ENCODE assay signal across 30 mouse cellular contexts in genomic region chr7:28565407-28565806, GRCm38 (mm10). TPM values are rescaled to one million over a fixed set of nuclear protein-coding genes. Genes with fewer than 3 reads are reported as not detected.
DNase-seq lines count a peak whose midpoint lies in the region; ATAC-seq lines count a peak whose summit lies in the region.
"Had no signal": no experiment of that assay in that cellular context is flagged by ENCODE, and none has a peak within 500 bp of the region (broad histone marks: within the 10 kb centered on the region; RNA-seq: fewer than 3 reads in every experiment).

No protein-coding gene starts in this region.

- H3K27ac ChIP-seq in forebrain, embryonic 13.5 days, result no peak overlapping the region
- no peak overlapping the region for H3K27ac ChIP-seq in forebrain, embryonic 11.5 days (ENCODE audit: low read depth, low read length)
- H3K27ac ChIP-seq in hindbrain, embryonic 16.5 days (ENCODE audit: low read depth, low read length), result no peak overlapping the region
- no peak overlapping the region for H3K27ac ChIP-seq in hindbrain, embryonic 11.5 days (ENCODE audit: low read depth, low read length)
- H3K27ac ChIP-seq: forebrain, embryonic 10.5 days; hindbrain, postnatal 0 days; limb, embryonic 15.5 days; liver, embryonic 14.5 days; midbrain, embryonic 13.5 days; neural tube, embryonic 12.5 days had no signal

- 89% methylated on average over 5 of the region's 5 CpGs for WGBS in forebrain, embryonic 13.5 days
- WGBS in forebrain, embryonic 11.5 days, result 84% methylated on average over 5 of the region's 5 CpGs
- WGBS in hindbrain, embryonic 16.5 days, result 67% methylated on average over 5 of the region's 5 CpGs
- 88% methylated on average over 5 of the region's 5 CpGs for WGBS in hindbrain, embryonic 11.5 days

- no peak overlapping the region for H3K4me2 ChIP-seq in forebrain, embryonic 13.5 days
- H3K4me2 ChIP-seq in forebrain, embryonic 11.5 days (ENCODE audit: low read depth, low read length, severe bottlenecking), result no peak overlapping the region
- H3K4me2 ChIP-seq in hindbrain, embryonic 16.5 days (ENCODE audit: low read length), result no peak overlapping the region
- H3K4me2 ChIP-seq in hindbrain, embryonic 11.5 days (replicated peaks; ENCODE audit: low read depth, low read length), result no peak overlapping the region
- H3K4me2 ChIP-seq: heart, embryonic 11.5 days; limb, embryonic 15.5 days; lung, embryonic 14.5 days; midbrain, embryonic 13.5 days; neural tube, embryonic 12.5 days had no signal

- H3K36me3 ChIP-seq in forebrain, embryonic 13.5 days (ENCODE audit: poor library complexity, severe bottlenecking), result peaks cover 85% of the 10 kb centered on the region
- peaks cover 4% of the 10 kb centered on the region; the same call in 1 of the 2 replicates for H3K36me3 ChIP-seq in forebrain, embryonic 11.5 days (ENCODE audit: control insufficient read depth, insufficient read depth, low read length)
- peaks cover 13% of the 10 kb centered on the region for H3K36me3 ChIP-seq in hindbrain, embryonic 16.5 days (ENCODE audit: control insufficient read depth, insufficient read depth, low read length)
- 0 out of 2 replicates have a peak, but pooled peaks cover 7% of the 10 kb centered on the region for H3K36me3 ChIP-seq in hindbrain, embryonic 11.5 days (ENCODE audit: control insufficient read depth, insufficient read depth, low read length)

- ATAC-seq in forebrain, embryonic 13.5 days, result no peak
- no peak for ATAC-seq in forebrain, embryonic 11.5 days (replicated peaks; ENCODE audit: low FRiP score)
- ATAC-seq in hindbrain, embryonic 16.5 days, result no peak
- ATAC-seq in hindbrain, embryonic 11.5 days (ENCODE audit: low FRiP score), result no peak
- no peak for ATAC-seq in inflammation-experienced regulatory T-cells, adult 6 months
- ATAC-seq: hindbrain, postnatal 0 days; intestine, postnatal 0 days; midbrain, embryonic 13.5 days; Patski had no signal

- H3K27me3 ChIP-seq in forebrain, embryonic 13.5 days, result no peaks in the 10 kb centered on the region
- H3K27me3 ChIP-seq in forebrain, embryonic 11.5 days (ENCODE audit: control insufficient read depth, insufficient read depth, low read length), result no peaks in the 10 kb centered on the region
- no peaks in the 10 kb centered on the region for H3K27me3 ChIP-seq in hindbrain, embryonic 16.5 days (replicated peaks; ENCODE audit: control insufficient read depth, insufficient read depth, low read length)
- H3K27me3 ChIP-seq in hindbrain, embryonic 11.5 days (ENCODE audit: control insufficient read depth, insufficient read depth, low read length), result no peaks in the 10 kb centered on the region
- H3K27me3 ChIP-seq: CH12.LX; limb, embryonic 15.5 days; megakaryocyte, embryonic 14.5 days; midbrain, embryonic 13.5 days; neural tube, embryonic 12.5 days; Patski had no signal

- H3K4me1 ChIP-seq in forebrain, embryonic 13.5 days, result peaks cover 5% of the 10 kb centered on the region
- no peaks in the 10 kb centered on the region for H3K4me1 ChIP-seq in forebrain, embryonic 11.5 days (replicated peaks; ENCODE audit: control insufficient read depth, insufficient read depth, low read length)
- peaks cover 5% of the 10 kb centered on the region for H3K4me1 ChIP-seq in hindbrain, embryonic 16.5 days (ENCODE audit: control insufficient read depth, insufficient read depth, low read depth, low read length)
- no peaks in the 10 kb centered on the region for H3K4me1 ChIP-seq in hindbrain, embryonic 11.5 days (replicated peaks; ENCODE audit: control insufficient read depth, insufficient read depth, low read length)
- H3K4me1 ChIP-seq: forebrain, embryonic 10.5 days; neural tube, embryonic 12.5 days had no signal

- no peak overlapping the region for H3K4me3 ChIP-seq in forebrain, embryonic 13.5 days
- no peak overlapping the region for H3K4me3 ChIP-seq in forebrain, embryonic 11.5 days (ENCODE audit: low read depth, low read length)
- no peak overlapping the region for H3K4me3 ChIP-seq in hindbrain, embryonic 16.5 days (ENCODE audit: low read length)
- no peak overlapping the region for H3K4me3 ChIP-seq in hindbrain, embryonic 11.5 days (ENCODE audit: low read depth, low read length)
- H3K4me3 ChIP-seq: forebrain, embryonic 10.5 days; limb, embryonic 15.5 days; megakaryocyte, embryonic 14.5 days; midbrain, embryonic 13.5 days; neural tube, embryonic 12.5 days had no signal

- H3K9me3 ChIP-seq in forebrain, embryonic 13.5 days (replicated peaks), result no peaks in the 10 kb centered on the region
- H3K9me3 ChIP-seq in forebrain, embryonic 11.5 days (ENCODE audit: control insufficient read depth, low read length), result no peaks in the 10 kb centered on the region
- no peaks in the 10 kb centered on the region for H3K9me3 ChIP-seq in hindbrain, embryonic 16.5 days (ENCODE audit: control insufficient read depth, low read length)
- no peaks in the 10 kb centered on the region for H3K9me3 ChIP-seq in hindbrain, embryonic 11.5 days (ENCODE audit: control insufficient read depth, low read length)
- H3K9me3 ChIP-seq: forebrain, embryonic 10.5 days; G1E; limb, embryonic 15.5 days; megakaryocyte, embryonic 14.5 days; midbrain, embryonic 13.5 days; neural tube, embryonic 12.5 days had no signal

- no peak for DNase-seq in forebrain, embryonic 11.5 days (ENCODE audit: low spot score)
- no peak for DNase-seq in hindbrain, embryonic 11.5 days (ENCODE audit: low spot score)
- peak; percentile 56 for DNase-seq in naive thymus-derived CD4-positive, alpha-beta T cell, adult 2 months (ENCODE audit: low read depth)
- peak; percentile 61 for DNase-seq in thymus, postnatal 25 days
- DNase-seq in layer of hippocampus, adult 9-10 months (ENCODE audit: low spot score), result no peak
- DNase-seq: adrenal gland, adult 8-10 months; cerebellum, adult 18-20 months; cerebellum, postnatal 25 days; kidney, postnatal 36 days; layer of hippocampus, adult 9-11 months; lung, embryonic 14.5 days had no signal

- peak overlapping the region; percentile 23; the same call in 1 of the 2 replicates for H3K9ac ChIP-seq in forebrain, embryonic 13.5 days
- H3K9ac ChIP-seq in forebrain, embryonic 11.5 days (ENCODE audit: low read length), result no peak overlapping the region
- H3K9ac ChIP-seq in hindbrain, embryonic 16.5 days (ENCODE audit: low read depth, low read length), result peak overlapping the region; percentile 22; the same call in 1 of the 2 replicates
- no peak overlapping the region for H3K9ac ChIP-seq in hindbrain, embryonic 11.5 days (ENCODE audit: low read depth, low read length)
- H3K9ac ChIP-seq: limb, embryonic 15.5 days; liver, embryonic 14.5 days; lung, embryonic 14.5 days; midbrain, embryonic 13.5 days; neural tube, embryonic 12.5 days had no signal

RNA-seq across cellular contexts. Expression of gene Nccrp1, which starts 18.4 kb away (rescaled TPM):
- not detected in 2 replicates for polyA plus RNA-seq in forebrain, embryonic 13.5 days (2015; fragmentation: Nextera tagmentation; extraction: Ambion mirVana)
- polyA plus RNA-seq in forebrain, embryonic 11.5 days (2014; fragmentation: Nextera tagmentation; extraction: Ambion mirVana), result not detected in 2 replicates
- 0.14 TPM in 1 of 2 replicates, not detected in the other for polyA plus RNA-seq in hindbrain, embryonic 16.5 days (2015; fragmentation: Nextera tagmentation; extraction: Ambion mirVana)
- polyA plus RNA-seq in hindbrain, embryonic 11.5 days (2014; fragmentation: Nextera tagmentation; extraction: Ambion mirVana), result not detected in 2 replicates
- 1 to 10 TPM in 1 of 3 experiments, not detected in 2; 1.4 TPM for polyA plus RNA-seq in inflammation-experienced regulatory T-cells, adult 6 months (2017; shearing (Covaris generic))
- polyA plus RNA-seq: forebrain, embryonic 10.5 days; heart, embryonic 11.5 days; intestine, postnatal 0 days; kidney, embryonic 14.5 days; liver, embryonic 14.5 days; lung, embryonic 14.5 days; midbrain, embryonic 13.5 days; neural tube, embryonic 12.5 days; Patski had no signal

RNA-seq across cellular contexts. Expression of gene Sycn, which starts 24.7 kb away (rescaled TPM):
- polyA plus RNA-seq in forebrain, embryonic 13.5 days (2015; fragmentation: Nextera tagmentation; extraction: Ambion mirVana), result not detected in 2 replicates
- polyA plus RNA-seq in forebrain, embryonic 11.5 days (2014; fragmentation: Nextera tagmentation; extraction: Ambion mirVana), result not detected in 2 replicates
- polyA plus RNA-seq in hindbrain, embryonic 16.5 days (2015; fragmentation: Nextera tagmentation; extraction: Ambion mirVana), result not detected in 2 replicates
- polyA plus RNA-seq in hindbrain, embryonic 11.5 days (2014; fragmentation: Nextera tagmentation; extraction: Ambion mirVana), result not detected in 2 replicates
- not detected for polyA plus RNA-seq in inflammation-experienced regulatory T-cells, adult 6 months (2017; shearing (Covaris generic))
- polyA plus RNA-seq: forebrain, embryonic 10.5 days; frontal cortex, adult 2 months; G1E; heart, embryonic 11.5 days; hindbrain, postnatal 0 days; kidney, embryonic 14.5 days; limb, embryonic 15.5 days; liver, embryonic 14.5 days; lung, embryonic 14.5 days; midbrain, embryonic 13.5 days; neural tube, embryonic 12.5 days; Patski had no signal

RNA-seq across cellular contexts. Expression of gene Samd4b, which starts 32.5 kb away (rescaled TPM):
- polyA plus RNA-seq in forebrain, embryonic 13.5 days (2015; fragmentation: Nextera tagmentation; extraction: Ambion mirVana), result 20.0 and 20.5 TPM in 2 replicates
- polyA plus RNA-seq in forebrain, embryonic 11.5 days (2014; fragmentation: Nextera tagmentation; extraction: Ambion mirVana), result 40.7 and 41.1 TPM in 2 replicates
- 11.1 and 23.4 TPM in 2 replicates for polyA plus RNA-seq in hindbrain, embryonic 16.5 days (2015; fragmentation: Nextera tagmentation; extraction: Ambion mirVana)
- 25.3 and 27.4 TPM in 2 replicates for polyA plus RNA-seq in hindbrain, embryonic 11.5 days (2014; fragmentation: Nextera tagmentation; extraction: Ambion mirVana)
- 1 to 10 TPM; 6.4 to 9.8 (median 8.2) TPM for polyA plus RNA-seq in inflammation-experienced regulatory T-cells, adult 6 months (2017; shearing (Covaris generic))

RNA-seq across cellular contexts. Expression of gene Pak4, which starts 32.6 kb away (rescaled TPM):
- 36.1 and 36.8 TPM in 2 replicates for polyA plus RNA-seq in forebrain, embryonic 13.5 days (2015; fragmentation: Nextera tagmentation; extraction: Ambion mirVana)
- 50.7 and 56.2 TPM in 2 replicates for polyA plus RNA-seq in forebrain, embryonic 11.5 days (2014; fragmentation: Nextera tagmentation; extraction: Ambion mirVana)
- 18.2 and 21.5 TPM in 2 replicates for polyA plus RNA-seq in hindbrain, embryonic 16.5 days (2015; fragmentation: Nextera tagmentation; extraction: Ambion mirVana)
- polyA plus RNA-seq in hindbrain, embryonic 11.5 days (2014; fragmentation: Nextera tagmentation; extraction: Ambion mirVana), result 30.5 and 32.6 TPM in 2 replicates
- polyA plus RNA-seq in inflammation-experienced regulatory T-cells, adult 6 months (2017; shearing (Covaris generic)), result 1 to 10 TPM; 2.1 to 3.7 (median 2.6) TPM

RNA-seq across cellular contexts. Expression of gene Ifnl3, which starts 42.8 kb away (rescaled TPM):
- not detected in 2 replicates for polyA plus RNA-seq in forebrain, embryonic 13.5 days (2015; fragmentation: Nextera tagmentation; extraction: Ambion mirVana)
- polyA plus RNA-seq in forebrain, embryonic 11.5 days (2014; fragmentation: Nextera tagmentation; extraction: Ambion mirVana), result not detected in 2 replicates
- polyA plus RNA-seq in hindbrain, embryonic 16.5 days (2015; fragmentation: Nextera tagmentation; extraction: Ambion mirVana), result not detected in 2 replicates
- polyA plus RNA-seq in hindbrain, embryonic 11.5 days (2014; fragmentation: Nextera tagmentation; extraction: Ambion mirVana), result not detected in 2 replicates
- not detected for polyA plus RNA-seq in inflammation-experienced regulatory T-cells, adult 6 months (2017; shearing (Covaris generic))
- polyA plus RNA-seq: forebrain, embryonic 10.5 days; frontal cortex, adult 2 months; G1E; gonadal fat pad, adult 2 months; heart, embryonic 11.5 days; hindbrain, postnatal 0 days; intestine, postnatal 0 days; kidney, embryonic 14.5 days; limb, embryonic 15.5 days; liver, embryonic 14.5 days; lung, embryonic 14.5 days; midbrain, embryonic 13.5 days; neural tube, embryonic 12.5 days; Patski; stomach, embryonic 16.5 days had no signal

Comparison
In these comparisons a context has a peak if more than half of its experiments do, and no peak if none do; other contexts are left out.
1. H3K9ac ChIP-seq: peak in forebrain, embryonic 13.5 days (single experiment) and hindbrain, embryonic 16.5 days (single experiment); none in forebrain, embryonic 11.5 days (single experiment) and hindbrain, embryonic 11.5 days (single experiment).
2. DNase-seq: peak in naive thymus-derived CD4-positive, alpha-beta T cell, adult 2 months (single experiment) and thymus, postnatal 25 days (single experiment); none in forebrain, embryonic 11.5 days (single experiment), hindbrain, embryonic 11.5 days (single experiment) and layer of hippocampus, adult 9-10 months (single experiment).